Mouse (Mus musculus): ENCODE data around the gene Zfyve16. TPM values are rescaled to one million over a fixed set of nuclear protein-coding genes. Genes with fewer than 3 reads are reported as not detected.

Zfyve16 gene
- total RNA-seq (2017): 15.9 to 28.8 TPM (median 18.5 TPM) in 3 replicates

DNA sequence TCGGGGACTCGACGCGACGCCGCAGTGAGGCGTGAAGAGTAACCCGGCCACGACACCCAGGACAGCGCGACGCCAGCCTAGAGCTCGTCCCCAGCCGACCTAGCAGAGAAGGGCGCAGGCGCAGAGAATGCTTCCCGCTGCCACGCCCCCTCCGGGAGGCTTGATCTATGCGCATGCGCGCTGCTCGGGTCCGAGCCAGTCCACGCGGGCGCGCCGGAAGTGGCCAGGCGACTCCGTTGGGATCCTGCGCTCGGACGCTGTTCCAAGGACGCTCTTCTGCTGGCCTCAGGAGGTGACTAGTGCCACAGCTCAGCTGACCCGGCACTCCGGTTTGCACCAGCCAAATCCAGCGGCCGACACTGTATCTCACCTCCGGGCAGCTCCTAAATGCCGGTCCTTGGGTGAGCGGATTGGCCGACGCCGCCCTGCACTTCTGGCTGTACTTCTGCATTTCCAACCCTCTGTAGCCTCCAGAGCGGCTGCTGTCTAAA lies at the start of gene Zfyve16:
Gene Zfyve16, minus strand, starts transcription at position 148 of the 491 bp plus-strand sequence.
- ATAC-seq (replicated peaks; ENCODE audit: insufficient number of reproducible peaks, low FRiP score, low TSS enrichment, poor library complexity, severe bottlenecking): peak; percentile 86

GRCm38 (mm10) chr13:92578210-92578609 lies 47.5 kb upstream of the Zfyve16 start:
- no peak for ATAC-seq (replicated peaks; ENCODE audit: insufficient number of reproducible peaks, low FRiP score, low TSS enrichment, poor library complexity, severe bottlenecking)

DNA sequence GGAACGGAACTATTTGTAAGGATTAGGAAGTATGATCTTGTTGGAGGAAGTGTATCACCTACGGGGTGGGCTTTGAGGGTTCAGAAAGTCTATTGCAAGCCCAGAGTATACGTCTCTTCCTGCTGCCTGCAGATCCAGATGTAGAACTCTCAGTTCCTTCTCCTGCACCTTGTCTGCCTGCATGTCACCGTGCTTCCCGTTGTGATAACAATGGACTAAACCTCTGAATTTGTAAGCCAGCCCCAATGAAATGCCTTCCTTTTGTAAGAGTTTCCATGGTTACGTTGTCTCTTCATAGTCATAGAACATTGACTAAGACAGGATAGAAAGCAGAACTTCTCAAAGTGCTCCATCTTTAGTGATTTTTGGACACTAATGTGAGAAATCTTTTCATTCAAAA lies 46.0 kb upstream of the Zfyve16 start:
- 0 out of 2 replicates have a peak, but pooled peaks have one; percentile 27 for ATAC-seq (replicated peaks; ENCODE audit: insufficient number of reproducible peaks, low FRiP score, low TSS enrichment, poor library complexity, severe bottlenecking)

DNA sequence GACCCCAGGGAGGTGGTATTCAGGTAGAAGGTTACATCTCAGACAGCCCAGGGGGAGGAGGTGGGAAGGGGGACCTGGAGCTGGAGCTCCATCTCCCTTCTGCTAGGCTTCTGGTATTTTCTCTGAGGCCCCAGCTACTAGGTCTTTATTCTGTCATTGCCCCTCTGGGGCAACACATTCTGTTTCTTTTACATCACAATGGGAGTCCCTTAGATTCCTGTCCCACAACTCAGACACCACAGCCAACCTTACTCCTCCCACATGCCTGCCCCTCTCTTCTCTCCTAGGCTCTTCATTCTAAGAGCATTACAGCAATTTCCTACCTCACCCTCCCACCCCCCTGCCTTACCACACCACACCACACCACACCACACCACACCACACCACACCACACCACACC lies 45.4 kb upstream of the Zfyve16 start, which contains the start of gene Spz1:
Gene Spz1, minus strand, starts transcription at position 101 of the 400 bp plus-strand sequence.
- no peak for ATAC-seq (replicated peaks; ENCODE audit: insufficient number of reproducible peaks, low FRiP score, low TSS enrichment, poor library complexity, severe bottlenecking)

DNA sequence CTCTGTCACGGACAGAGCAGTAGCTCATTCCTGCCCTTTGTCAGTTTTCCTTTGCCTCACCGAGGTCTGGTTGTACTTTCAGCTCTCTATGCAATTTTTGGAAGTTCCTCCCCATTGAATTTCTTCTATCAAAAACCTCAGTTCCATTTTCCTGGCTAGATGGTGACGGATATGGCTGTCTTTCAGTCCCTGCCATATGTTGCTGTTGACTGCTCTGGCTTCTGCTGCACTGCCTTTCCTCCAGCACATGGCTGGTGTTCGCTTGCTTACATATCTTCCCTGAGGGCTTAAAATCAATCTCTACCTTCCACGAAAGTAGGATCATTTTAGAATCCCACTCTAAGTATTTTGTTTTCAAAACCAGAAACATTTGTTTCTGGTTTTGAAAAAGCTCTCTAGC lies 28.8 kb upstream of the Zfyve16 start:
- no peak for ATAC-seq (replicated peaks; ENCODE audit: insufficient number of reproducible peaks, low FRiP score, low TSS enrichment, poor library complexity, severe bottlenecking)

GRCm38 (mm10) chr13:92557229-92557628 lies 26.6 kb upstream of the Zfyve16 start:
- no peak for ATAC-seq (replicated peaks; ENCODE audit: insufficient number of reproducible peaks, low FRiP score, low TSS enrichment, poor library complexity, severe bottlenecking)

DNA sequence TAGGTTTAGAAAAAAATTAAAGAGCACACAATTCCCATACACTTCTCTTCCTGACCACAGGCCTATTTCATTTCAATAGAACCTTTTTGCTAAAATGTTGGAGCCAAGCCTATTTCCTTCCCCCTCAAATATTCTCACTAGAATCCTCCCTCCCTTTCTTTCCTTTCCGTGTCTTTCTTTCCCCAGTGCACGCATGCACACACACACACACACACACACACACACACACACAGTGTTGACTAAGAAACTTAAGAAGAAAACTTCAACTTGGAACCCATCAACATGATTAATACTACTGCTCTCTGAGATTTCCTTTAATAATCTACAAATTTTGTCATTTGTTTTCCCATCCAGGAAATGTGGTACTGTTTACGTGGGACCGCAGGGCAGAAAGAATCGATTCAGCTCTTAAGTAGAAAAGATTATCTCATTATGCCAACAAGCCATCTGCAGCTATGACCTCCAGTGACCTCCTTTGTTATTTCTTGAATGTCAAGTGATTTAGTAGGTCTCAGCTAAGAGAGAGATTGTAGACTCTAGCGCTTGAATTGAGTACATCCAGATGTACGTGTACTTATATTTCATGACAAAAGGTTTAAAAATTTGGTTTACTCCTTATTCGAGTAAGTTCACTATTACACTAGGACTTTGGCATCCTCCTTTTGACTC lies 25.9 kb upstream of the Zfyve16 start:
- no peak for ATAC-seq (replicated peaks; ENCODE audit: insufficient number of reproducible peaks, low FRiP score, low TSS enrichment, poor library complexity, severe bottlenecking)

- ATAC-seq (replicated peaks; ENCODE audit: insufficient number of reproducible peaks, low FRiP score, low TSS enrichment, poor library complexity, severe bottlenecking): no peak
Measured at GRCm38 (mm10) chr13:92547093-92547492, 16.4 kb upstream of the Zfyve16 start.

GRCm38 (mm10) chr13:92540997-92541396 lies 10.3 kb upstream of the Zfyve16 start:
- ATAC-seq (replicated peaks; ENCODE audit: insufficient number of reproducible peaks, low FRiP score, low TSS enrichment, poor library complexity, severe bottlenecking): no peak

DNA sequence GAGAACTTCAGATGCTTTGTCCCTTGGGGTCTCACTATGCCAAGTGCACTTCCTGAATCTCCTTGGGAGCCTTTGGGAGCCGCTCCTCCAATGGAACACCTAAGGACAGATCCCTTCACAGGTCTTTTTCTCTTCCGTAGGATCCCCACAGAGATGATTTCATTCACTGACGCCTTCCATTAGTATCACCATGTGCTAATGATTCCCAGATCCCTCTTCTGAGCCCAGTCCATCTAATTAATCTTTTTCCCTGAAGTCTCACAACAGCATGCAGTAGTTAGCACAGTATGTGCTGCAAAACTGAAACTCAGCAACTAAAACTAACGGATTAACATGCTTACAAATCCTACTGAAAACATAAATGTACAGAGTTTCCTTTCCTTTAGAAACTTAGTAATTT lies 8.5 kb upstream of the Zfyve16 start:
- ATAC-seq (replicated peaks; ENCODE audit: insufficient number of reproducible peaks, low FRiP score, low TSS enrichment, poor library complexity, severe bottlenecking): no peak

DNA sequence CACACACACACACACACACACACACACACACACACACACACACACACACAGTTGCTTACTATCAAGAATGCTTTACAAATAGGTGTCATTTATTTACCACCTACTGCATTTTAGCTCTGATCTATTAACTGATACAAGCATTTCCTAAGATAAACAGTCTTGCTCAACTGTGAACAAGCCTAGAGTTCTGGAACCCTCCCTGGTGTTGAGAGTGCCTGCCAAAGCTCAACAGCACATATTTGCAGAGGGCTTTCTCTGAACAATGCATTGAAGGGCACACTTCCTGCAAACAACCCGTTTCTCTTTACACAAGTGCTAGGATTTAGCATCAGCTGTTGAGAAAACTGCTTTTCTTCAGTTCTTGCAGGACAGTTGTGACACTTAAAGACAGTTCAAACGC lies 3.1 kb upstream of the Zfyve16 start:
- ATAC-seq (replicated peaks; ENCODE audit: insufficient number of reproducible peaks, low FRiP score, low TSS enrichment, poor library complexity, severe bottlenecking): no peak

- no peak for ATAC-seq (replicated peaks; ENCODE audit: insufficient number of reproducible peaks, low FRiP score, low TSS enrichment, poor library complexity, severe bottlenecking)
Measured at GRCm38 (mm10) chr13:92532216-92532615, 1.5 kb upstream of the Zfyve16 start.

- ATAC-seq (replicated peaks; ENCODE audit: insufficient number of reproducible peaks, low FRiP score, low TSS enrichment, poor library complexity, severe bottlenecking): no peak
Measured at GRCm38 (mm10) chr13:92531237-92531636, 569 bp upstream of the Zfyve16 start.

DNA sequence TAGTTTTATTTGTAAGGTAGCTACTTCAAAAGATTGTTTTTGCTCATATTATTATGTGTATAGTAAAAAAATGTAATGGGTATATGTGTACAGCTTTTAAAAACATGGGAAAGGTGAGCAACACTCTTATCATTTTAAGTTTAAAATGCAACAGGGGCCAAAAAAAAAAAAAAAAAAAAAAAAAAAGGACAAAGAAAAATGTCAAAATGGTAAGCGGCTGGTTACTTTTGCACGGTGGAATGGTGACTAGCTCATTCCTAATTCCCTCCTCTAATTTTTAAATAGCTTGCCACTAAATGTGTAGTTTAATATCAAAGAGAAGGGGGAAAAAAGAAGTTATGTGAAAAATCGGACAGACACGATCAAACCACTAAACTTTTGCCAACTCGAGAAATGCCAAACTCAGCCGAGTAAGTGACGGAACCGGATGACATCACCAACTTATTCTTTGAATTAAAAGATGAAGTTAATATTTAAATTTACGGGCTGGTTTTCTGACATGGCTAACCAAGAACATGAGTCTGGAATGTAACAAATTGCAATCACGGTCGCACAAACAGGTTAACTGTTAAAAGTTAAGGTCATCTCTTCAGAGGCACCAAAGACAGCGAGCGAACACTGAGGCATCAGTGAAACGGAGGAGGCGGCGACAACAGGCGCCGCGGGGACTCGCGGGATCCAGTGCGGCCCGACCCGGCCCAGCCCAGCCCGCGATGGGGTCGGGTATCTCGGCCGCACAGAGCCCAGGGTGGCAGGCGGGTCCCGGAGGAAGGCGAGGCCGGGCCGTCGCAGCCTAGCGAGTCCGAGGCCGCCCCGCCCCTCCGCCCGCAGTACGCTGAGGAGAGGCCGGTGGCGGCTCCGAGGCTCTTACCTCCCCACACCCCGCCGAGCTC lies 594 bp downstream of the Zfyve16 start:
- ATAC-seq (replicated peaks; ENCODE audit: insufficient number of reproducible peaks, low FRiP score, low TSS enrichment, poor library complexity, severe bottlenecking): no peak

DNA sequence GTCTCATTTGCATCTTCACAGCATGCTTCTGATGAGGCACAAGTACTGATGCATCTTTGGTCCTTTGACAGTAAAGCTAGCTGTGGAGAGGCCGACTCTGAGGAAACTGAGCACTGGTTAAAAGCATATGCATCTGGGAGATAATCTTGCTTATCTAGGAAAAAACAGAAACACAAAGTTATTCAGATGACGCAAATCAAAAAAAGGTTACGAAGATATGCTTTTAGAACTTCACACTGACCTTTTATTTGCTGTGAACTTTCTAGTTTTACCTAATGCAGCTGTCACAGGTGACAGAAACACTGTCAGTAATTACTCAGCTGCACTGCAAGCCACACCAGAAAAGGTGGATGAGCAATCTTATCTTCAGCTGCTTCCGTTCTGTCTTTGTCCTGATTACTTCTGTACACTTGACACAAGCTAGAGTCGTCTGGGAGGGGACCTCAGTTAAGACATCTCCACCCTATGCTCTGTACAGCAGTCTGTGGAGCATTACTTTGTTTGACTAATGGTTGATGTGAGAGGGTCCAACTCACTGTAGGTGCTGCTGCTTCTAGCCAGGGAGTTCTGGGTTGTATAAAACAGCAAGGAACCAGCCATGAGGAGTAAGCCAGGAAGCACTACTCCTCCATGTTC lies 7.4 kb downstream of the Zfyve16 start:
- no peak for ATAC-seq (replicated peaks; ENCODE audit: insufficient number of reproducible peaks, low FRiP score, low TSS enrichment, poor library complexity, severe bottlenecking)

- ATAC-seq (replicated peaks; ENCODE audit: insufficient number of reproducible peaks, low FRiP score, low TSS enrichment, poor library complexity, severe bottlenecking): no peak
Measured at GRCm38 (mm10) chr13:92504871-92505270, 25.8 kb downstream of the Zfyve16 start.

DNA sequence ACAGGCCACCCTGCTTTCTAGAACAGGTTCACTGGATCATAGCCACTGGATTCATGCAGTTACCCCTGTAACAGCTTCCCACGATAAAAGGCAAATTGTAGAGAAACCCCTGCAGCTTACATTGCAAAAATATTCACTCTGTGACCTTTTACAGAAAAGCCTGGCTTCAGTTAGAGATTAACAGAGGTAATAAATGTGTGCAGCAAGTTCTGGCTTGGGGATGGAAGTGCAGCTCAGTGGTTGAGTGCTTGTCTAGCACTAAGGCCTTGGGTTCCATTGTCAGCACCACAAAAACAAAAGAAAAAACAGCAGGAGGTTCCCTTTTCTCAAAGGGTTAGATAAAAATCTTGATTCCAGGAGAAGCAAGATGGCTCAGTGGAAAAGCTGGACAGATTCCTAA lies 38.7 kb downstream of the Zfyve16 start:
- no peak for ATAC-seq (replicated peaks; ENCODE audit: insufficient number of reproducible peaks, low FRiP score, low TSS enrichment, poor library complexity, severe bottlenecking)

DNA sequence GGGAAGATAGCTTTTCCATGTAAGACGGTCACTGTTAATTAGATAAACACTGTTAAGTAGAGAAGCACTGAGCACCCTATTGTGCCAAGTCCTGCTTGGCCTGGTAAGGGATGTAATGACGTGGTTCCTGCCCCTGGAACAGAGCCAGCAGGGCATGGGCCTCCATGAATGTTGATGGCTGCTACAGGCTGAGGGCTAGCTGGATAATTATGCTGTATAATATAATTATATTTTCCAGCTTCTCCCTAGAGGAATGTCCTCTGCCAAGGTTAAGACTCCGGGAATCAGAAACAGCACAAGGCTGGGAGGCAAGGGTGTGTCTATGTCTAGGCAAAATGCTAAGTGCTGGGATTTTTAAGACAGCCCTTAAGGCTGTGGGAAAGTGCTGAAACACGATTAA lies 39.9 kb downstream of the Zfyve16 start:
- ATAC-seq (replicated peaks; ENCODE audit: insufficient number of reproducible peaks, low FRiP score, low TSS enrichment, poor library complexity, severe bottlenecking): no peak

- peak; percentile 99 for ATAC-seq (replicated peaks; ENCODE audit: insufficient number of reproducible peaks, low FRiP score, low TSS enrichment, poor library complexity, severe bottlenecking)
Measured at GRCm38 (mm10) chr13:92483852-92484463, 46.7 kb downstream of the Zfyve16 start, which contains the start of gene Fam151b. Gene Fam151b (minus strand): TSS chr13:92484015.

Measured in monocyte, adult 5-6 weeks (primary cell).